Mouse (Mus musculus) liver, embryonic 13.5 days (tissue): ENCODE measurements around the gene Rtn4rl1. TPM values are rescaled to one million over a fixed set of nuclear protein-coding genes. Genes with fewer than 3 reads are reported as not detected.
A peak's percentile ranks its signal among the peaks of the same experiment; 100 is the strongest.

Source experiments
- ATAC-seq: fragments of 200-750 bp; cut with Nextera tagmentation; 2 replicates; pipeline ENCODE4 v1.8.0; 2017; ENCODE audit warnings: low read depth, mild to moderate bottlenecking, moderate number of reproducible peaks, moderate library complexity
- DNase-seq: peaks from one replicate; pipeline ENCODE4 v3.0.0; 2022
- H3K27ac ChIP-seq: fragments of 300-500 bp; sonication (generic); 2 replicates; pipeline ENCODE4 v1.5.1; 2015; ENCODE audit warnings: moderate library complexity, mild to moderate bottlenecking, inconsistent platforms
- H3K27me3 ChIP-seq: fragments of 300-500 bp; sonication (generic); 2 replicates; pipeline ENCODE4 v1.6.1; 2015; ENCODE audit warnings: mild to moderate bottlenecking, inconsistent platforms
- H3K36me3 ChIP-seq: fragments of 300-500 bp; sonication (generic); 2 replicates; pipeline ENCODE4 v1.6.1; 2015; ENCODE audit warnings: mild to moderate bottlenecking, inconsistent platforms
- H3K4me1 ChIP-seq: fragments of 300-500 bp; sonication (generic); replicated peaks from 2 replicates; pipeline ENCODE4 v1.6.1; 2015; ENCODE audit warnings: inconsistent platforms
- H3K4me2 ChIP-seq: fragments of 300-500 bp; sonication (generic); 2 replicates; pipeline ENCODE4 v1.6.1; 2015; ENCODE audit warnings: inconsistent platforms, mild to moderate bottlenecking, moderate library complexity
- H3K4me3 ChIP-seq: fragments of 300-500 bp; sonication (generic); replicated peaks from 2 replicates; pipeline ENCODE4 v1.5.1; 2015; ENCODE audit warnings: mild to moderate bottlenecking, inconsistent platforms
- H3K9ac ChIP-seq: fragments of 300-500 bp; sonication (generic); 2 replicates; pipeline ENCODE4 v1.6.1; 2015; ENCODE audit warnings: mild to moderate bottlenecking, inconsistent platforms
- H3K9me3 ChIP-seq: fragments of 300-500 bp; sonication (generic); replicated peaks from 2 replicates; pipeline ENCODE4 v1.6.1; 2016; ENCODE audit warnings: inconsistent platforms
- WGBS: fragments of 180-500 bp; shearing (Covaris S2); methylation state at CpG from one replicate; pipeline ENCODE4 v1.1.7; 2015; ENCODE audit not compliant: insufficient replicate concordance; 5-methylcytosine and 5-hydroxymethylcytosine counted together
- polyA plus RNA-seq: library from polyadenylated mRNA; unstranded; fragments of >200 nt; fragmentation: Nextera tagmentation; extraction: Ambion mirVana; gene quantifications from 2 replicates; pipeline ENCODE4 v1.2.1, GENCODE M21; 2015

Gene Rtn4rl1
- polyA plus RNA-seq, 1 experiment from 2014 or later = 0.78 TPM

DNA sequence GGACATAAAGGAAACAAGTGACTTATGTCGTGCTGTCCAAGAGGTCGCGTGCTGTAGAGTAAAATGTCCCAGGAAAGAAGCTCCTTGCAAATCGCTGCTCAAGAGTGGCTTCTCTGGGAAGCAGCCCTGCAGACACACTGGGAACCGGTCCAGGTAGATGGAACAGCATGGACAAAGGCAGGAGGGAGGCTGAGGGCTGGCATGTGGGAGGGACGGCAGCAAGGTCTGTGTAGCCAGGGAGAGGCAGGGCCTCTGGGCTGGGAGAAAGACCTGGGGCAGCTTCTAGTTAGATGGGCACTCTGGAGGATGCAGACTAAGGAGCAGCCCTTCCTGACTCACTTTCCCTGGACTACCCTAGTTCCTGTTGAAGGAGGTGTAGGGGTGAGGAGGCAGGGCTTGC lies 65.8 kb downstream of the Rtn4rl1 start:
- H3K9me3 ChIP-seq = no peaks in the 10 kb centered on the region
- 73% methylated on average over 6 of the region's 6 CpGs for WGBS
- no peak for ATAC-seq
- no peak overlapping the region for H3K27ac ChIP-seq
- no peaks in the 10 kb centered on the region for H3K27me3 ChIP-seq
- H3K36me3 ChIP-seq = no peaks in the 10 kb centered on the region
- H3K4me3 ChIP-seq = no peak overlapping the region
- H3K4me1 ChIP-seq = peaks cover 30% of the 10 kb centered on the region
- H3K9ac ChIP-seq = no peak overlapping the region
- H3K4me2 ChIP-seq = no peak overlapping the region
- no peak for DNase-seq

DNA sequence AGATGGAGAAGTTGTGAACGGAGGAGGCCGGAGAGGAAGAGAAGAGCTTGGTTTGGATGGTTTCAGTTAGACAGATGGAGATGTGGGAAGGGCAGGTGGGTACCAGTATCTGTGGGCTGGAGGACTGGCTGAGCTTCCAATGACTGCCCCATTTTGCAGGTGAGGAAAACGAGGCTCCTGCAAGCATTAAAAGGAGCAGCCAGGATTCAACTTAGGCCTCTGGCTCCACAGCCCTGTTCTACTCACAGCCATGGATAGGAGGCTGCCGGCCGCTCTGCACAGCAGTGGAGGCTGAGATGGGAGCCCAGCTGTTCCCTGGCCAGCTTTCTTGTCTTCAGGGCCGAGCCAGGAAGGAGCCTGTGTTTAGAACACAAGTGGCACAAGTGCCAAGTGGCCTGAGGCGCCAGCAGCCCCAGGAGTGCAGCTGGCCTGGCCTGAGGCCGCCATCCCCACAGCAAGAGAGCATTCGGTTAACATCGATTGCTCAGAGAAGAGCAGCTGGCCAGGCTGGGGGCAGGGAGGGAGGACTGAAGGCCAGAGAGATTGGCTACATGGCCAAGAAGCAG lies 66.5 kb downstream of the Rtn4rl1 start:
- peaks cover 23% of the 10 kb centered on the region for H3K4me1 ChIP-seq
- no peak for DNase-seq
- H3K9ac ChIP-seq = no peak overlapping the region
- no peaks in the 10 kb centered on the region for H3K27me3 ChIP-seq
- H3K27ac ChIP-seq = no peak overlapping the region
- H3K4me2 ChIP-seq = no peak overlapping the region
- no peaks in the 10 kb centered on the region for H3K36me3 ChIP-seq
- no peak for ATAC-seq
- 63% methylated on average over 10 of the region's 10 CpGs for WGBS
- H3K4me3 ChIP-seq = no peak overlapping the region
- H3K9me3 ChIP-seq = no peaks in the 10 kb centered on the region

DNA sequence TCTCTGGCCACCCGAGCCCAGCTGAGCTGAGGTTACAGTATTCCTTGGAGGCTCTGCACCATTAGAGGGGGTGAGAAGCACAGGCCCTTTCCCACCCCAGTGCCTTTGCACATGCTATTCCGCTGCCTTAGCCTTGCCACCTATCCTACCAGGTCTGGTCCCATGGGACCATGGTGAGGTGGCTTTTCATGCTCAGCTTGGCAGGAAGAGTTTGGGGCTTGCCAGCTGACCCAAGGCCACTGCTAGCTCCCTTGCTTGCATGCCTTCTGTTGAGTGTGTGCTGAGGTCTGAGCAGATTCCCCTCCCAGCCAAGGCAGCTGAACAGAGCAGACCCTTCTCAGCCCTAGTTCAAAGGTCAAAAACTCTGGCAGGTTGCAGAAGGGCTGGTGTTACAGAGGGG lies 67.4 kb downstream of the Rtn4rl1 start:
- H3K4me1 ChIP-seq = peaks cover 19% of the 10 kb centered on the region
- no peaks in the 10 kb centered on the region for H3K9me3 ChIP-seq
- H3K36me3 ChIP-seq = no peaks in the 10 kb centered on the region
- ATAC-seq (no peak), DNase-seq (no peak)
- H3K4me3 ChIP-seq = no peak overlapping the region
- no peak overlapping the region for H3K9ac ChIP-seq
- H3K4me2 ChIP-seq = no peak overlapping the region
- no peak overlapping the region for H3K27ac ChIP-seq
- WGBS = 73% methylated on average over 2 of the region's 2 CpGs
- no peaks in the 10 kb centered on the region for H3K27me3 ChIP-seq

- WGBS = 62% methylated on average over 4 of the region's 4 CpGs
- Histone ChIP-seq H3K9me3 (no peaks in the 10 kb centered on the region), H3K4me3 (no peak overlapping the region), H3K27ac (no peak overlapping the region), H3K4me1 (peaks cover 19% of the 10 kb centered on the region), H3K27me3 (no peaks in the 10 kb centered on the region), H3K9ac (no peak overlapping the region), H3K36me3 (no peaks in the 10 kb centered on the region), H3K4me2 (no peak overlapping the region)
- ATAC-seq (no peak), DNase-seq (no peak)
Measured at GRCm38 (mm10) chr11:75261730-75262129, 68.1 kb downstream of the Rtn4rl1 start.

DNA sequence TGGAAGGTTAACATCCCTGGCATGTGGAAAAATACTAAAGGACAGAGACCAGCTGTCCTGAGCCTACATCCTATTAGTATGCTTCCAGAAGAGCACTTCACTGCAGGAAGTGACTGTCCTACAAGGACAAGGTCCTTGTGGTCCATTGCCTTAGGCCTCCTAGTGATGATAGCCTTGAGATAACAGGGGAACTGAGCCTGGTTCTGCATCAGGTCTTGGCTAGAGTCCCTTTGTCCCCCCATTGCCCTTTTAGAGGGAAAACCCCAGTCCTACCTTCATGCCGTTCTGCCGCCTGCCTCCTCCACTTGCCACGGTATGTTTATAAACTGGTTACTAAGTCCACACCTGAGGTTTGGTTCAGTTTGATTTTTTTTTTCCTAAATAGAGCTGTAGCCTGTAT lies 68.6 kb downstream of the Rtn4rl1 start:
- Histone ChIP-seq H3K4me1 (peaks cover 22% of the 10 kb centered on the region), H3K4me3 (no peak overlapping the region), H3K4me2 (no peak overlapping the region), H3K27ac (no peak overlapping the region), H3K36me3 (no peaks in the 10 kb centered on the region), H3K27me3 (no peaks in the 10 kb centered on the region), H3K9me3 (no peaks in the 10 kb centered on the region), H3K9ac (no peak overlapping the region)
- 76% methylated on average over 3 of the region's 3 CpGs for WGBS
- DNase-seq (no peak), ATAC-seq (no peak)

GRCm38 (mm10) chr11:75262791-75263190 lies 69.2 kb downstream of the Rtn4rl1 start:
- Histone ChIP-seq H3K36me3 (no peaks in the 10 kb centered on the region), H3K9ac (no peak overlapping the region), H3K27ac (no peak overlapping the region), H3K4me2 (no peak overlapping the region), H3K4me3 (no peak overlapping the region), H3K27me3 (no peaks in the 10 kb centered on the region), H3K4me1 (peaks cover 25% of the 10 kb centered on the region), H3K9me3 (no peaks in the 10 kb centered on the region)
- WGBS = 33% methylated on average over 5 of the region's 5 CpGs
- ATAC-seq = no peak
- DNase-seq = no peak

GRCm38 (mm10) chr11:75263274-75263963 lies 69.8 kb downstream of the Rtn4rl1 start:
- H3K4me2 ChIP-seq = no peak overlapping the region
- DNase-seq = no peak
- H3K9ac ChIP-seq = no peak overlapping the region
- peaks cover 31% of the 10 kb centered on the region for H3K4me1 ChIP-seq
- H3K27ac ChIP-seq = no peak overlapping the region; the same call in 1 of the 2 replicates
- WGBS = 82% methylated on average over 15 of the region's 15 CpGs
- no peaks in the 10 kb centered on the region for H3K9me3 ChIP-seq
- ATAC-seq = no peak
- no peak overlapping the region for H3K4me3 ChIP-seq
- no peaks in the 10 kb centered on the region for H3K36me3 ChIP-seq
- H3K27me3 ChIP-seq = no peaks in the 10 kb centered on the region

DNA sequence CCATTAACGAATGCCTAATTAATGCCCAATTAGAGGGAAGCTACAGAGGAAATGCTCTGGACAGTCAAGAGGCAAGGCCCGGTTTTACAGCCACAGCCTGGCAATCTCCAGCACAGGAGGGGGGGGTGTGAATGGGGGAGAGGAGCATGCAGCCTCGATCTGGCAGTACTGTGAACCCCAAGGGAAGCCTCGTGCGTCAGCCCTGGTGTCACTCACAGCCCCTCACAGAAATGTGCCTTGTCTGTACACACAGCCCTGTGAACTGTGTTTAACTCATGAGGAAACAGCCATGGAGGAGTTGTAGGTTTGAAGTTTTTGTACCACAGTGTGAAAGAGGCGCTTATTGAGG lies 70.4 kb downstream of the Rtn4rl1 start:
- WGBS = 67% methylated on average over 6 of the region's 6 CpGs
- DNase-seq (no peak), ATAC-seq (no peak)
- Histone ChIP-seq H3K27me3 (no peaks in the 10 kb centered on the region), H3K9ac (no peak overlapping the region), H3K4me2 (no peak overlapping the region), H3K36me3 (no peaks in the 10 kb centered on the region), H3K4me1 (peaks cover 35% of the 10 kb centered on the region), H3K27ac (no peak overlapping the region), H3K9me3 (no peaks in the 10 kb centered on the region), H3K4me3 (no peak overlapping the region)

GRCm38 (mm10) chr11:75264550-75264949 lies 71.0 kb downstream of the Rtn4rl1 start:
- DNase-seq = no peak
- WGBS = 74% methylated on average over 6 of the region's 6 CpGs

GRCm38 (mm10) chr11:75265545-75265944 lies 72.0 kb downstream of the Rtn4rl1 start:
- ATAC-seq (no peak), DNase-seq (no peak)
- no peaks in the 10 kb centered on the region for H3K36me3 ChIP-seq
- H3K9ac ChIP-seq = no peak overlapping the region
- H3K27ac ChIP-seq = no peak overlapping the region
- no peaks in the 10 kb centered on the region for H3K9me3 ChIP-seq
- 69% methylated on average over 15 of the region's 15 CpGs for WGBS
- H3K4me1 ChIP-seq = peaks cover 50% of the 10 kb centered on the region
- no peaks in the 10 kb centered on the region for H3K27me3 ChIP-seq
- no peak overlapping the region for H3K4me3 ChIP-seq
- H3K4me2 ChIP-seq = no peak overlapping the region

More at GRCm38 (mm10) chr11:75264550-75264949, 71.0 kb downstream of the Rtn4rl1 start:
- Histone ChIP-seq H3K27ac (no peak overlapping the region), H3K4me2 (no peak overlapping the region), H3K36me3 (no peaks in the 10 kb centered on the region), H3K9me3 (no peaks in the 10 kb centered on the region), H3K27me3 (no peaks in the 10 kb centered on the region), H3K4me1 (peaks cover 40% of the 10 kb centered on the region), H3K4me3 (no peak overlapping the region), H3K9ac (no peak overlapping the region)
- no peak for ATAC-seq

DNA sequence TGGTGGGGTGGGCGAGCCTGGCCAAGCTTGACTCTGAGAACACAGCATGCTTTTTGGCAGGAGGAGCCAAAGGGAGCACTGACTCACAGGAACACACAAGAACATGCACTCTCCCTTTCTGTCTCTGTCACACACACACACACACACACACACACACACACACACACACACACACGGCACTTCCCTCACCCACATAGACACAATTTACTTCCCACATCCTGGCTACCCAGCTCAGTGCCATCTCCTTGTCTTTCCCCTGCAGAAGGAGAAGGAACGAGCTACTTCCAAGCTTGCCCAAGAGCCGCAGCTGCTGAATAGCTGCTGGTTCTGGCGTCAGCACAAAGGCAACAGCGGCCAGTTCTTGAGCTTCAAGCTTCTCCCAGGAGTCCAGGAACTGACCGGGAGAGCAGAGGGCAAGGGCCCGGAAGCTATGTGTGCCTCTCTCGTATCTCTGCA lies 74.3 kb downstream of the Rtn4rl1 start:
- H3K36me3 ChIP-seq = no peaks in the 10 kb centered on the region
- peak overlapping the region; percentile 40; the same call in 1 of the 2 replicates for H3K27ac ChIP-seq
- no peak overlapping the region for H3K4me2 ChIP-seq
- no peaks in the 10 kb centered on the region for H3K27me3 ChIP-seq
- no peak for DNase-seq
- peaks cover 47% of the 10 kb centered on the region for H3K4me1 ChIP-seq
- H3K9me3 ChIP-seq = no peaks in the 10 kb centered on the region
- no peak for ATAC-seq
- H3K9ac ChIP-seq = no peak overlapping the region
- 55% methylated on average over 9 of the region's 9 CpGs for WGBS
- no peak overlapping the region for H3K4me3 ChIP-seq

GRCm38 (mm10) chr11:75268492-75268891 lies 74.9 kb downstream of the Rtn4rl1 start:
- no peaks in the 10 kb centered on the region for H3K36me3 ChIP-seq
- no peak for ATAC-seq
- 66% methylated on average over 5 of the region's 5 CpGs for WGBS

More at GRCm38 (mm10) chr11:75268492-75268891, 74.9 kb downstream of the Rtn4rl1 start:
- Histone ChIP-seq H3K9me3 (no peaks in the 10 kb centered on the region), H3K27ac (peak overlapping the region; percentile 26; the same call in 1 of the 2 replicates), H3K4me1 (peaks cover 45% of the 10 kb centered on the region), H3K27me3 (peaks cover 2% of the 10 kb centered on the region; the same call in 1 of the 2 replicates), H3K4me3 (no peak overlapping the region), H3K9ac (no peak overlapping the region), H3K4me2 (no peak overlapping the region)
- no peak for DNase-seq
